Mouse (Mus musculus) spleen, postnatal 14 days (tissue): ENCODE data around the gene Daam1.

Experiments used
- DNase-seq, 2 experiments: peaks; one replicate each; pipeline ENCODE4 v3.0.0; 2021 to 2022; ENCODE audit warnings: low spot score in 2 of 2

Daam1 gene

DNA sequence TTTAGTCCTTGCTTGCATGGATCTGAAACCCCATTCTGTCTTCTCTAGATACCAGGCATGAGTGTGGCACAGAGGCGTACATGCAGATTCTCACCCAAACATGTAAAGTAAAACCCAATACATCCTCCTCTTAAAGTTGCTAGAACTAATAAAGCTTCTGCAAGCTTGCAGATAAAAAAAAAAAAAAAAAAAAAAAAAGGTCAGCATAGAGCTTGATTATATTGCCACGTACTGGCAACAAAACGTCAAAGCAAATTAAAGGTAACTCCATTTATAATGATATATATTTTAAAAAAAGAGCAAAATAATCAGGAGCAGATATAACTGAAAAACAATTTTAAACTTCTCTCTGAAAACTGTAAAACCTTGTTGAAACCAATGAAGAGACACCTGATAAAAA lies 210.4 kb downstream of the Daam1 start:
- DNase-seq: no peak
